Mouse (Mus musculus) ES-Bruce4 (cell line): ENCODE results near the gene Unc5cl. TPM values are rescaled to one million over a fixed set of nuclear protein-coding genes. Genes with fewer than 3 reads are reported as not detected.

ENCODE experiments used
- H3K27ac ChIP-seq: 2 replicates; pipeline ENCODE4 v1.5.1; 2012; ENCODE audit warnings: low read length, inconsistent platforms; ENCODE audit not compliant: insufficient read depth
- H3K27me3 ChIP-seq: 2 replicates; pipeline ENCODE4 v1.6.1; 2012; ENCODE audit warnings: mild to moderate bottlenecking, low read length, inconsistent platforms; ENCODE audit not compliant: control insufficient read depth, poor library complexity, insufficient read depth, severe bottlenecking
- H3K36me3 ChIP-seq: 2 replicates; pipeline ENCODE4 v1.6.1; 2012; ENCODE audit warnings: inconsistent platforms, mild to moderate bottlenecking, low read length, moderate library complexity; ENCODE audit not compliant: control insufficient read depth, poor library complexity, insufficient read depth, severe bottlenecking
- H3K4me1 ChIP-seq: one replicate; pipeline ENCODE4 v1.8.1; 2011; ENCODE audit warnings: low read length; ENCODE audit not compliant: control insufficient read depth, insufficient read depth
- H3K4me3 ChIP-seq: 2 replicates; pipeline ENCODE4 v1.5.1; 2011; ENCODE audit warnings: low read depth, mild to moderate bottlenecking, low read length
- H3K9ac ChIP-seq: 2 replicates; pipeline ENCODE4 v1.6.1; 2012; ENCODE audit warnings: low read depth, mild to moderate bottlenecking, inconsistent platforms; ENCODE audit not compliant: poor library complexity, severe bottlenecking
- H3K9me3 ChIP-seq: replicated peaks from 2 replicates; pipeline ENCODE4 v1.6.1; 2012; ENCODE audit warnings: mild to moderate bottlenecking, low read length, inconsistent platforms; ENCODE audit not compliant: control insufficient read depth, poor library complexity, insufficient read depth, severe bottlenecking
- CTCF ChIP-seq: IDR thresholded peaks from one replicate; pipeline ENCODE4 v1.8.1; 2011; ENCODE audit warnings: low read depth, low read length
- EP300 ChIP-seq: IDR thresholded peaks from 2 replicates; pipeline ENCODE4 v1.6.1; 2011; ENCODE audit warnings: low read depth, low read length; ENCODE audit not compliant: insufficient read depth
- POLR2A ChIP-seq: IDR thresholded peaks from one replicate; pipeline ENCODE4 v1.8.1; 2011; ENCODE audit warnings: low read length; ENCODE audit not compliant: insufficient read depth
- polyA plus RNA-seq: library from polyadenylated mRNA; stranded (reverse); fragments of >200 nt; gene quantifications from 2 replicates; pipeline ENCODE4 v1.2.4, GENCODE M21; 2011; ENCODE audit warnings: low read depth; ENCODE audit not compliant: missing spikeins, insufficient read depth, insufficient read length

The Unc5cl gene
- polyA plus RNA-seq, 1 experiment: 0.90 TPM

DNA sequence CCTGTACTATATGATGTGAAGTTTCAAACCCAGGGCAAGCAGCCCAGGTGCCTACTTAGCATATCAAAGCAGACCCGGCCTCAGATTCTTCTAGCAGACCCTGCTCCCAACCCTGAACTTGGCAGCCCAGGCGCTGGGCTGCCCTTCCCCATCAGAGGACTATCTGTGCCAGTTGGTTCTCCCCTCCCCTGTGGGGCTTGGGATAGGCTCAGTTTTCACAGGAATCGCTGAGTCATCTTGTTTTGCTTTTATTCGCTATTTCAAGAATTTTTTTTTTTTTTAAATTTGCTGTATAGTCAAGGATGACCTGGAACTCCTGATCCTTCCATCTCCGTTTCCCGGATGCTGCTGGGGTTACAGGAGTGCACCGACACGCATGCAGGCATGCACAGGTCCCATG is 7.0 kb upstream of the Unc5cl start:
- no peak overlapping the region for H3K27ac ChIP-seq
- TF ChIP-seq EP300 (no peak), CTCF (no peak), POLR2A (no peak)
- no peaks in the 10 kb centered on the region for H3K9me3 ChIP-seq
- no peaks in the 10 kb centered on the region for H3K36me3 ChIP-seq
- no peaks in the 10 kb centered on the region for H3K27me3 ChIP-seq
- peaks cover 11% of the 10 kb centered on the region for H3K4me1 ChIP-seq
- H3K9ac ChIP-seq: no peak overlapping the region
- H3K4me3 ChIP-seq: no peak overlapping the region

DNA sequence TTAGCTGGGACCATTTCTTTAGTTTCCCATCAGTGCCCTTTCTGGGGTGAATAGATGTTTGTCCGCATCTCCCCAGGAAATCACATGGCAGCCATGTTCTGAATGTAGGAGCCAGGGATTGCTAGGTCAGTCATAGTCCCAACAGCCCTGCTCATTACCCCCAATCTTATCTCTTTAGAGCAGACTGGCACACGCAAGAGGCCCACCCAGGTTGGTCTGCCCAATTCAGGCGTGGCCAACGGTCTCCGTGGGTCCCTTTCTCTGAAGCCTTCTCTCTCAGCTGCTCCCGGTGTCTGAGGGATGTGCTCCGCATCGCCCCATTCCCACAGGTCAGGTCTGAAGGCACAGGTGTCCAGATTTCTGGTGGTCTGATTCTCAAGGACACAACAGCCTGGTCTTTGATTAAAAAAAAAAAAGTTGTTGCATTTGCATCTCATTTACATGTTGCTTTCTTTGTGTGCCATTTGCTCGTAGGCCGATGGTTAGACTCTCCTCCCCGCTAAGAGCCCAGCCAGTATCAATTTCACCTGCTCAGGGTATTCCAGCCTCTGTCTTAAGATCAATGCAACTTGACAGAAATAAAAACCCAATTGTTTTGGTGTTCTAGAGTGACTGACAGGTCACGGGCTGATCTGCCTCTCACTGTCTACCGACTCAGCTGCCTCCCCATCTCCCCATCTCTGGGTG is 3.9 kb upstream of the Unc5cl start:
- Histone ChIP-seq H3K36me3 (no peaks in the 10 kb centered on the region), H3K4me1 (peaks cover 9% of the 10 kb centered on the region), H3K27me3 (no peaks in the 10 kb centered on the region), H3K9ac (no peak overlapping the region), H3K27ac (no peak overlapping the region), H3K9me3 (no peaks in the 10 kb centered on the region), H3K4me3 (peak overlapping the region; percentile 64)
- TF ChIP-seq EP300: no peak
- no peak for TF ChIP-seq CTCF
- TF ChIP-seq POLR2A: no peak

DNA sequence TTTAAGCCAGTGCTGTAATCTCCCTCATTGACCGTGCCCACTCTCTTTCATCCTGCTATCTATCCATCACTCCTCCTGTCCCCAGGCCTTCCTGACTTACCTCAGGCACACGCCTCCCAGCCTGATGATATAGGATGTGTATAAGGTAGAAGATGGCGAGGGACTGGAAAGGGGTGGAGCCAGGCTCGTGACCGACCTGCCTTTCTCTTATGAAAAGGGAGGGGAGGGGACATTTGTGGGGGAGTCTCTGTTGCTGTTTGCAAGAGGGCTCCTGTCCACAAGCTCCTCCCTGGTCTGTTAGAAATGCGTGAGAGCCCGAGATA is 3.4 kb upstream of the Unc5cl start, which contains the start of gene Tspo2:
Gene Tspo2 (minus strand): TSS at position 170 of the 323 bp plus-strand sequence.
- no peaks in the 10 kb centered on the region for H3K27me3 ChIP-seq
- peaks cover 9% of the 10 kb centered on the region for H3K4me1 ChIP-seq
- no peak within 1 kb of the TSS for H3K9ac ChIP-seq
- H3K4me3 ChIP-seq: peak within 1 kb of the TSS; percentile 64
- TF ChIP-seq CTCF: no peak
- TF ChIP-seq EP300: no peak
- no peaks in the 10 kb centered on the region for H3K36me3 ChIP-seq
- no peaks in the 10 kb centered on the region for H3K9me3 ChIP-seq
- H3K27ac ChIP-seq: no peak within 1 kb of the TSS

GRCm38 (mm10) chr17:48451753-48452444 is 2.8 kb upstream of the Unc5cl start:
- peaks cover 9% of the 10 kb centered on the region for H3K4me1 ChIP-seq
- no peaks in the 10 kb centered on the region for H3K9me3 ChIP-seq
- TF ChIP-seq POLR2A (no peak), EP300 (no peak), CTCF (no peak)
- no peak overlapping the region for H3K27ac ChIP-seq
- no peaks in the 10 kb centered on the region for H3K36me3 ChIP-seq
- H3K27me3 ChIP-seq: no peaks in the 10 kb centered on the region
- no peak overlapping the region for H3K4me3 ChIP-seq
- H3K9ac ChIP-seq: no peak overlapping the region

DNA sequence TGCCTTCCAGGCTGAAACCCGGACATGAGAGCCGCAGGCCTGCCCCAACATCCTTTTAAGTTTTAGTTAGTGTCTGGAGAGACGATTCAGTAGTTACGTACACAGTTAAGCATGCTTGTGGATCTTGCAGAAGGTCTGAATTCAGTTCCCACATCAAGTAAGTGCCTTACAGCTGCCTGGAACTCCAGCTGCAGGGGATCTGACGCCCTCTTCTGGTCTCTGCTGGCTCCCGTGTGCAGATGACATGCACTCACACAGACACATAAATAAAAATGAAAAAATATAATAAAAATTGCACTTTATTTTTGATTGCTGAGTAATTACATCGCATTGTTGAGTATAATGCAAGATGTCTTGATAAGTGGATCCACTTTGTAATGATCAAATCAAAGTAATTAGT is 1.2 kb upstream of the Unc5cl start:
- Histone ChIP-seq H3K36me3 (no peaks in the 10 kb centered on the region), H3K9me3 (no peaks in the 10 kb centered on the region), H3K4me1 (peaks cover 4% of the 10 kb centered on the region), H3K27ac (no peak overlapping the region), H3K9ac (no peak overlapping the region), H3K4me3 (no peak overlapping the region), H3K27me3 (no peaks in the 10 kb centered on the region)
- TF ChIP-seq POLR2A (no peak), EP300 (no peak), CTCF (peak; percentile 67)

DNA sequence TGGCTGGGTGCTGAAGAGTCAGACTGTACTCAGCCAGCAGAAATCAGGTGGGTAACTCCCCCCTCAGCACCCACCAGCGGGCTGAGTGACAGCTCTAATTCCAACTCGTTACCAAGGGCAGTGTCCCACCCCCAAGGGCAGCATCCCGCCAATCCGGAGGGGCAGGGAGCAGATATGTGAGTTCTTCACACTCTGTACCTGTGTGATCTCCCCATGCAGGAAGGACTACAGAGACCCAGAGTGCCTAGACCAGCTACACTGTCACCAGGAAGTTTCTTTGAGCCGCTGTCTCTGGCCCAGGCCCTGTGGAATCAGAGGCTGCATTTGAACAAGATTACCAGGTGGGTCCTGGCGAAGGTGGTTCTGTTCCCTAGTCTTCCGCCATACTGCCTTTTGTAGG is 511 bp upstream of the Unc5cl start:
- TF ChIP-seq POLR2A: no peak
- TF ChIP-seq EP300: no peak
- TF ChIP-seq CTCF: no peak
- H3K4me3 ChIP-seq: peak overlapping the region; percentile 53
- no peaks in the 10 kb centered on the region for H3K9me3 ChIP-seq
- H3K9ac ChIP-seq: no peak overlapping the region; the same call in 1 of the 2 replicates
- no peaks in the 10 kb centered on the region for H3K36me3 ChIP-seq
- H3K4me1 ChIP-seq: peaks cover 4% of the 10 kb centered on the region
- H3K27me3 ChIP-seq: no peaks in the 10 kb centered on the region
- H3K27ac ChIP-seq: no peak overlapping the region
